Mouse (Mus musculus): Measurements from ENCODE around the gene Lrtm1.

DNA sequence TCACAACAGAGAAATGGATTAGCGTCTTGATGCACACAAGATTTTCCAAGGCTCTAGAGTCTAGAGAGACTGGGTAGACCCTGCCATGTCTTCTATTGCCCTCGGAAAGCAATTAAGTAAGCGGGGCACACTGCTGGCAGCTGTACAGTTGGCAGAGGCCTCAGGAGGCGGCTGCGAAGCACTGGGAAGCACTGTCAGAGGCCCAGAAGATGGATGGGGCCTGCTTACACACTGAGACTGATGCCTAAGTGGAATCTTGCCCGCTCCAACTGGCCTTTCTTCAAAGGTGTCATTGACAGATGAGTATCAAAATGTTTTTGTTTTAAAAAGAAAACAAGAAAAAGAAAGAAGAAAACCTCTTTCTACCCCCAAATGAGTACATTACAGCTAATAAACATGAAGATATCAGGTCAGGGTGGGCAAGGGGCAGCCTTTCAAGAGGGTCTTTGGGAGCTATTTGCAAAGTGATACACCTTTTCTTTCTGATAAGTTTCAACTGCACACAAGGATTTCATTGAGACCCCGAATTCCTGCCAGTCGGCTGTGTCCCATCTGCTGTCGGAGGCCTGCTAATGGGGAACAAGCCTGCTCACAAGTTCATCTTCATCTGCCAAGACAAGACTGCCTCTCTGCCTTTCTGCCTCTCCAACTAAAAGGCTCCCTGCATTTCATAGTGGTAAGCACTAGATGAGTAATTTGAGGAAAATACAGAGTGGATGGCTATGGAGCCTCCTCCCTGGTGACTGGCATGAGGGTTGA lies 22.8 kb downstream of the Lrtm1 start:
- TF ChIP-seq CTCF (IDR thresholded peaks at IDR 0.05; ENCODE audit: low read depth, low read length) = no peak
- no peak for TF ChIP-seq POLR2A (IDR thresholded peaks at IDR 0.05; ENCODE audit: extremely low read depth, insufficient read depth, low read length)
